Mouse (Mus musculus): ENCODE measurements around the gene Dpep1. TPM values are rescaled to one million over a fixed set of nuclear protein-coding genes. Genes with fewer than 3 reads are reported as not detected.
"Not testable (repeated sequence)": the region's sequence is repeated elsewhere in the genome, so short reads cannot be mapped to it uniquely, and the experiment has no call there.

Gene Dpep1
- polyA plus RNA-seq, 1 experiment from 2014 or later = 29.4 TPM

- 79% methylated on average over 1 of the region's 1 CpGs for WGBS
- no peak for ATAC-seq (replicated peaks; ENCODE audit: low FRiP score, low read depth)
- no peak overlapping the region for H3K9ac ChIP-seq (ENCODE audit: low read depth, low read length)
- no peaks in the 10 kb centered on the region for H3K36me3 ChIP-seq (ENCODE audit: insufficient read depth, low read length)
- no peak overlapping the region for H3K27ac ChIP-seq
- H3K9me3 ChIP-seq (replicated peaks; ENCODE audit: low read length) = no peaks in the 10 kb centered on the region
- no peaks in the 10 kb centered on the region for H3K27me3 ChIP-seq (ENCODE audit: insufficient read depth, low read length)
- peaks cover 8% of the 10 kb centered on the region; the same call in 1 of the 2 replicates for H3K4me1 ChIP-seq (replicated peaks; ENCODE audit: insufficient read depth, low read length)
- no peak overlapping the region for H3K4me3 ChIP-seq (replicated peaks; ENCODE audit: low read depth, low read length)
- TF ChIP-seq CTCF (IDR thresholded peaks at IDR 0.05; ENCODE audit: low read depth) = no peak
- H3K4me2 ChIP-seq (ENCODE audit: low read length) = no peak overlapping the region
- DNase-seq (ENCODE audit: low spot score) = no peak
Observed at GRCm38 (mm10) chr8:123220917-123221316, 34.9 kb downstream of the Dpep1 start.

GRCm38 (mm10) chr8:123224278-123225266 lies 38.5 kb downstream of the Dpep1 start, which contains the start of gene Cdk10:
Gene Cdk10, plus strand, starts transcription at chr8:123224842.
- WGBS = 1% methylated on average over 59 of the region's 59 CpGs

DNA sequence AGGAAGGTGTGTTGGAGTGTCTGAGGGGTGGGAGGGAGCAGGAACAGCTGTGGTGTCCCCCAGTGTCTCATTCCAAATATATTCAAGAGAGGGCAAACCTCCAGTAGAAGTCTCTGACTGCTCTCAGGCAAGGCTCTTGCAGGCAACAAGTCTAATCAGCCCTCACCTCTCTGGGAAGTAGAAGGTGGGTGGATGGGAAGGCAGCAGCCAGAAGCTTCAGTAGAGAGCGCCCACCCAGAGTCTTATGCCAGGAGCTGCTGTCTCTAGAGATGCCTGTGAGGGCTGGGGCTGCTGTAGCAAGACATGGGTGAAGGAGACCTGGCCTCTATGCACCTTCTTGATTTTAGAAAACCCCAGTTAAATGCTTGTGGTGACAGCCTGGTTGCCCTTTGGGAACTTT lies 42.4 kb downstream of the Dpep1 start:
- H3K9me3 ChIP-seq (replicated peaks; ENCODE audit: low read length) = no peaks in the 10 kb centered on the region
- H3K4me2 ChIP-seq (ENCODE audit: low read length) = no peak overlapping the region
- no peak overlapping the region for H3K27ac ChIP-seq
- 93% methylated on average over 1 of the region's 1 CpGs for WGBS
- no peak overlapping the region for H3K9ac ChIP-seq (ENCODE audit: low read depth, low read length)
- H3K4me3 ChIP-seq (replicated peaks; ENCODE audit: low read depth, low read length) = no peak overlapping the region
- DNase-seq (ENCODE audit: low spot score) (no peak), ATAC-seq (replicated peaks; ENCODE audit: low FRiP score, low read depth) (no peak)
- 0 out of 2 replicates have a peak, but pooled peaks cover 5% of the 10 kb centered on the region for H3K36me3 ChIP-seq (ENCODE audit: insufficient read depth, low read length)
- H3K27me3 ChIP-seq (ENCODE audit: insufficient read depth, low read length) = no peaks in the 10 kb centered on the region
- TF ChIP-seq CTCF (IDR thresholded peaks at IDR 0.05; ENCODE audit: low read depth) = no peak
- H3K4me1 ChIP-seq (replicated peaks; ENCODE audit: insufficient read depth, low read length) = peaks cover 8% of the 10 kb centered on the region; the same call in 1 of the 2 replicates

More at GRCm38 (mm10) chr8:123224278-123225266, 38.5 kb downstream of the Dpep1 start, which contains the start of gene Cdk10:
- Histone ChIP-seq H3K4me2 (ENCODE audit: low read length) (peak within 1 kb of the TSS; percentile 91), H3K4me3 (replicated peaks; ENCODE audit: low read depth, low read length) (peak within 1 kb of the TSS; percentile 62), H3K27ac (peak within 1 kb of the TSS; percentile 90), H3K4me1 (replicated peaks; ENCODE audit: insufficient read depth, low read length) (peaks cover 8% of the 10 kb centered on the region; the same call in 1 of the 2 replicates), H3K36me3 (ENCODE audit: insufficient read depth, low read length) (0 out of 2 replicates have a peak, but pooled peaks cover 5% of the 10 kb centered on the region), H3K9me3 (replicated peaks; ENCODE audit: low read length) (no peaks in the 10 kb centered on the region), H3K27me3 (ENCODE audit: insufficient read depth, low read length) (no peaks in the 10 kb centered on the region), H3K9ac (ENCODE audit: low read depth, low read length) (peak within 1 kb of the TSS; percentile 73)
- TF ChIP-seq CTCF (IDR thresholded peaks at IDR 0.05; ENCODE audit: low read depth) = peak; percentile 5; the same call in 1 of the 2 replicates
- peak; percentile 94 for DNase-seq (ENCODE audit: low spot score)
- ATAC-seq (replicated peaks; ENCODE audit: low FRiP score, low read depth) = peak; percentile 76

- not testable (repeated sequence) for H3K9ac ChIP-seq (ENCODE audit: low read depth, low read length); H3K9me3 ChIP-seq (replicated peaks; ENCODE audit: low read length); H3K27ac ChIP-seq; H3K27me3 ChIP-seq (ENCODE audit: insufficient read depth, low read length); ATAC-seq (replicated peaks; ENCODE audit: low FRiP score, low read depth); H3K36me3 ChIP-seq (ENCODE audit: insufficient read depth, low read length); H3K4me3 ChIP-seq (replicated peaks; ENCODE audit: low read depth, low read length); H3K4me2 ChIP-seq (ENCODE audit: low read length); DNase-seq (ENCODE audit: low spot score)
- 84% methylated on average over 10 of the region's 11 CpGs for WGBS
- H3K4me1 ChIP-seq (replicated peaks; ENCODE audit: insufficient read depth, low read length) = peaks cover 13% of the 10 kb centered on the region; the same call in 1 of the 2 replicates
Observed at GRCm38 (mm10) chr8:123230326-123230725, 44.3 kb downstream of the Dpep1 start.

- DNase-seq (ENCODE audit: low spot score) (peak; percentile 47), ATAC-seq (replicated peaks; ENCODE audit: low FRiP score, low read depth) (no peak)
- Histone ChIP-seq H3K9me3 (replicated peaks; ENCODE audit: low read length) (no peaks in the 10 kb centered on the region), H3K4me1 (replicated peaks; ENCODE audit: insufficient read depth, low read length) (peaks cover 12% of the 10 kb centered on the region; the same call in 1 of the 2 replicates), H3K36me3 (ENCODE audit: insufficient read depth, low read length) (0 out of 2 replicates have a peak, but pooled peaks cover 5% of the 10 kb centered on the region), H3K9ac (ENCODE audit: low read depth, low read length) (no peak overlapping the region), H3K27ac (no peak overlapping the region), H3K27me3 (ENCODE audit: insufficient read depth, low read length) (no peaks in the 10 kb centered on the region), H3K4me3 (replicated peaks; ENCODE audit: low read depth, low read length) (no peak overlapping the region), H3K4me2 (ENCODE audit: low read length) (no peak overlapping the region)
- peak; percentile 62 for TF ChIP-seq CTCF (IDR thresholded peaks at IDR 0.05; ENCODE audit: low read depth)
- 32% methylated on average over 5 of the region's 5 CpGs for WGBS
Observed at GRCm38 (mm10) chr8:123231742-123232141, 45.7 kb downstream of the Dpep1 start.

GRCm38 (mm10) chr8:123232553-123232952 lies 46.5 kb downstream of the Dpep1 start:
- no peak overlapping the region for H3K9ac ChIP-seq (ENCODE audit: low read depth, low read length)
- ATAC-seq (replicated peaks; ENCODE audit: low FRiP score, low read depth) = no peak
- H3K4me3 ChIP-seq (replicated peaks; ENCODE audit: low read depth, low read length) = no peak overlapping the region
- 0 out of 2 replicates have a peak, but pooled peaks cover 4% of the 10 kb centered on the region for H3K36me3 ChIP-seq (ENCODE audit: insufficient read depth, low read length)
- peaks cover 12% of the 10 kb centered on the region; the same call in 1 of the 2 replicates for H3K4me1 ChIP-seq (replicated peaks; ENCODE audit: insufficient read depth, low read length)
- 21% methylated on average over 7 of the region's 7 CpGs for WGBS
- no peak overlapping the region for H3K4me2 ChIP-seq (ENCODE audit: low read length)
- no peak overlapping the region for H3K27ac ChIP-seq
- H3K9me3 ChIP-seq (replicated peaks; ENCODE audit: low read length) = no peaks in the 10 kb centered on the region
- no peak for TF ChIP-seq CTCF (IDR thresholded peaks at IDR 0.05; ENCODE audit: low read depth)
- no peaks in the 10 kb centered on the region for H3K27me3 ChIP-seq (ENCODE audit: insufficient read depth, low read length)
- no peak for DNase-seq (ENCODE audit: low spot score)
